Mouse (Mus musculus): ENCODE data around the gene Pate2. TPM values are rescaled to one million over a fixed set of nuclear protein-coding genes. Genes with fewer than 3 reads are reported as not detected.

Gene Pate2
- 0.28 and 0.36 TPM in 2 replicates for polyA plus RNA-seq (2015; fragmentation: Nextera tagmentation; extraction: Ambion mirVana)

GRCm38 (mm10) chr9:35569571-35570534 lies at the start of gene Pate2, which contains the start of gene Hyls1:
Pate2 (plus strand) TSS chr9:35570284.
Hyls1 (minus strand) TSS chr9:35570398.
- Histone ChIP-seq H3K4me3 (replicated peaks; ENCODE audit: low read depth, low read length) (peak within 1 kb of the TSS; percentile 60), H3K27me3 (ENCODE audit: insufficient read depth, low read length) (no peaks in the 10 kb centered on the region), H3K9ac (ENCODE audit: low read depth, low read length) (peak within 1 kb of the TSS; percentile 65), H3K4me1 (replicated peaks; ENCODE audit: insufficient read depth, low read length) (no peaks in the 10 kb centered on the region), H3K27ac (peak within 1 kb of the TSS; percentile 81), H3K9me3 (replicated peaks; ENCODE audit: low read length) (no peaks in the 10 kb centered on the region), H3K4me2 (ENCODE audit: low read length) (peak within 1 kb of the TSS; percentile 55), H3K36me3 (ENCODE audit: insufficient read depth, low read length) (peaks cover 11% of the 10 kb centered on the region; the same call in 1 of the 2 replicates)
- under 1% methylated on average over 85 of the region's 86 CpGs for WGBS
- peak; percentile 98 for ATAC-seq (replicated peaks; ENCODE audit: low FRiP score, low read depth)
- peak; percentile 99 for DNase-seq (ENCODE audit: low spot score)
- TF ChIP-seq CTCF (IDR thresholded peaks at IDR 0.05; ENCODE audit: low read depth), result peak; percentile 49

GRCm38 (mm10) chr9:35520631-35521348 lies 49.3 kb upstream of the Pate2 start:
- H3K4me1 ChIP-seq (replicated peaks; ENCODE audit: insufficient read depth, low read length), result no peaks in the 10 kb centered on the region
- no peak overlapping the region for H3K4me3 ChIP-seq (replicated peaks; ENCODE audit: low read depth, low read length)
- no peaks in the 10 kb centered on the region for H3K9me3 ChIP-seq (replicated peaks; ENCODE audit: low read length)
- no peak overlapping the region for H3K4me2 ChIP-seq (ENCODE audit: low read length)
- TF ChIP-seq CTCF (IDR thresholded peaks at IDR 0.05; ENCODE audit: low read depth), result no peak
- no peaks in the 10 kb centered on the region for H3K27me3 ChIP-seq (ENCODE audit: insufficient read depth, low read length)
- 67% methylated on average over 6 of the region's 6 CpGs for WGBS
- no peak overlapping the region for H3K27ac ChIP-seq
- no peak for ATAC-seq (replicated peaks; ENCODE audit: low FRiP score, low read depth)
- H3K9ac ChIP-seq (ENCODE audit: low read depth, low read length), result no peak overlapping the region
- no peaks in the 10 kb centered on the region for H3K36me3 ChIP-seq (ENCODE audit: insufficient read depth, low read length)
- DNase-seq (ENCODE audit: low spot score), result no peak

GRCm38 (mm10) chr9:35522241-35522640 lies 47.8 kb upstream of the Pate2 start:
- Histone ChIP-seq H3K27ac (no peak overlapping the region), H3K9me3 (replicated peaks; ENCODE audit: low read length) (no peaks in the 10 kb centered on the region), H3K4me1 (replicated peaks; ENCODE audit: insufficient read depth, low read length) (no peaks in the 10 kb centered on the region), H3K27me3 (ENCODE audit: insufficient read depth, low read length) (no peaks in the 10 kb centered on the region), H3K4me2 (ENCODE audit: low read length) (no peak overlapping the region), H3K9ac (ENCODE audit: low read depth, low read length) (no peak overlapping the region), H3K4me3 (replicated peaks; ENCODE audit: low read depth, low read length) (no peak overlapping the region), H3K36me3 (ENCODE audit: insufficient read depth, low read length) (no peaks in the 10 kb centered on the region)
- DNase-seq (ENCODE audit: low spot score), result no peak
- ATAC-seq (replicated peaks; ENCODE audit: low FRiP score, low read depth), result no peak
- 60% methylated on average over 2 of the region's 2 CpGs for WGBS
- no peak for TF ChIP-seq CTCF (IDR thresholded peaks at IDR 0.05; ENCODE audit: low read depth)

- H3K4me3 ChIP-seq (replicated peaks; ENCODE audit: low read depth, low read length), result no peak overlapping the region
- no peaks in the 10 kb centered on the region for H3K4me1 ChIP-seq (replicated peaks; ENCODE audit: insufficient read depth, low read length)
- no peak for ATAC-seq (replicated peaks; ENCODE audit: low FRiP score, low read depth)
- DNase-seq (ENCODE audit: low spot score), result no peak
- 70% methylated on average over 1 of the region's 1 CpGs for WGBS
- TF ChIP-seq CTCF (IDR thresholded peaks at IDR 0.05; ENCODE audit: low read depth), result no peak
- no peaks in the 10 kb centered on the region for H3K9me3 ChIP-seq (replicated peaks; ENCODE audit: low read length)
- H3K36me3 ChIP-seq (ENCODE audit: insufficient read depth, low read length), result no peaks in the 10 kb centered on the region
- H3K27me3 ChIP-seq (ENCODE audit: insufficient read depth, low read length), result no peaks in the 10 kb centered on the region
- no peak overlapping the region for H3K9ac ChIP-seq (ENCODE audit: low read depth, low read length)
- H3K4me2 ChIP-seq (ENCODE audit: low read length), result no peak overlapping the region
- no peak overlapping the region for H3K27ac ChIP-seq
These were observed 47.1 kb upstream of the Pate2 start for GRCm38 (mm10) chr9:35522821-35523515.

DNA sequence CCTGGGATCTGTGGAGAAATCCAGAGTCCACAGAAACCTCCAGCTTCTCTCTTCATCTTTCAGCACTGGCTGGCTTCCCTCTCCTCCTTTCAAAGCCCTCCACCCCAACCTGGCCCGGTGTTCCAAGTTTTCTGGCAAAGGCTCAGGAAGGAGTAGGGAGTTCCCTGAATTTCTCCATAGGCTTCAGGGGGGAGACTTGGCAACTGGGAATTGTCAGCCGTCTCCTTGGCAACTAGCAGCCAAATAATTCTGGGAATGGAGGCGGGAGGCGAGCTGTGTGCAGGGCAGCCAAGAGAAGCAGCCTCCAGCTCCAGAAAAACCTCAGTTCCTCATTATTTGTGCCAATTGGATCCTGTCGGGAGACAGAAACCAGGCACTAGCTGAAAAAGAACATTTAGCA lies 46.5 kb upstream of the Pate2 start:
- Histone ChIP-seq H3K4me1 (replicated peaks; ENCODE audit: insufficient read depth, low read length) (no peaks in the 10 kb centered on the region), H3K9me3 (replicated peaks; ENCODE audit: low read length) (no peaks in the 10 kb centered on the region), H3K36me3 (ENCODE audit: insufficient read depth, low read length) (no peaks in the 10 kb centered on the region), H3K27me3 (ENCODE audit: insufficient read depth, low read length) (no peaks in the 10 kb centered on the region), H3K4me2 (ENCODE audit: low read length) (no peak overlapping the region), H3K27ac (no peak overlapping the region), H3K9ac (ENCODE audit: low read depth, low read length) (no peak overlapping the region), H3K4me3 (replicated peaks; ENCODE audit: low read depth, low read length) (no peak overlapping the region)
- no peak for TF ChIP-seq CTCF (IDR thresholded peaks at IDR 0.05; ENCODE audit: low read depth)
- DNase-seq (ENCODE audit: low spot score), result peak; percentile 68
- no peak for ATAC-seq (replicated peaks; ENCODE audit: low FRiP score, low read depth)
- 33% methylated on average over 5 of the region's 5 CpGs for WGBS

- Histone ChIP-seq H3K36me3 (ENCODE audit: insufficient read depth, low read length) (no peaks in the 10 kb centered on the region), H3K4me2 (ENCODE audit: low read length) (no peak overlapping the region), H3K27me3 (ENCODE audit: insufficient read depth, low read length) (no peaks in the 10 kb centered on the region), H3K4me1 (replicated peaks; ENCODE audit: insufficient read depth, low read length) (no peaks in the 10 kb centered on the region), H3K9me3 (replicated peaks; ENCODE audit: low read length) (no peaks in the 10 kb centered on the region), H3K27ac (no peak overlapping the region), H3K4me3 (replicated peaks; ENCODE audit: low read depth, low read length) (no peak overlapping the region), H3K9ac (ENCODE audit: low read depth, low read length) (no peak overlapping the region)
- 9% methylated on average over 7 of the region's 7 CpGs for WGBS
- peak; percentile 88 for TF ChIP-seq CTCF (IDR thresholded peaks at IDR 0.05; ENCODE audit: low read depth)
- DNase-seq (ENCODE audit: low spot score) (peak; percentile 85), ATAC-seq (replicated peaks; ENCODE audit: low FRiP score, low read depth) (peak; percentile 43)
These were observed 46.1 kb upstream of the Pate2 start for GRCm38 (mm10) chr9:35523941-35524411.
